In the genomic region with DNA sequence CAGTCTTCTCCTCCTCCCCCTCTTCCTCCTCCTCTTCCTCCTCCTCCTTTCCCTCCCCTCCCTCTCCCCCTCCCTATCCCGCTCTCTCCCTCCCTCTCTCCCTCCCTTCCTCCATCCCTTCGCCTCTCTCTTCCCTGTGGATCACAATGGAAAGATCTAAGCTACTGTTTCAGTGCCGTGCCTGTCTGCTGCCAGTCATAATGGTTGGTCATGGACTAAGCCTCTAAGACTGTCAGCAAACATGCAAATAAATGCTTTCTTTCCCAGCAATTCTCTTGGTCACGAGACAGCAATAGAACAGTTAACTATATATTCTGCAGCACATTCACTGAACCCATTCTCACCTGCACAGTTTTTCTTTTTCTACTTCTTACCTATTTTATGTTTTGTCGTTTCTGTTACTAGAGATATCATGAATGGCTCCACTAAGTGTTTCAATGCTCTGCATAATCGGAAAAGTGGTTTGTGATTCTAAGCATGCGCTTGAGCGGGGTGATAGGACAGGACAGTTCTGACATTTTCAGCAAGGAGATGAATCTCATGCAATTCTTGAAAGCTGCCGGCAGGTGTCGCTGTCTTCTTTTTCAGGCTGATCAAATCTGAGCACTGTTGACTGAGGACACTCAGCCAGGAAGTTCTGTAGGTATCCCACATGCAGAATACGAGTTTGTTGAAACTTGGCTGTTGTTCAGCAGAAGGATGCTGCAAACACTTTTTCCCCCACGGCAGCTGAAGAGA, we compare ENCODE assay signal across 9 mouse cellular contexts. TPM values are rescaled to one million over a fixed set of nuclear protein-coding genes. Genes with fewer than 3 reads are reported as not detected.
DNase-seq lines count a peak whose midpoint lies in the region; ATAC-seq and TF ChIP-seq lines count a peak whose summit lies in the region.
"Had no signal": no experiment of that assay in that cellular context is flagged by ENCODE, and none has a peak within 500 bp of the region (broad histone marks: within the 10 kb centered on the region; RNA-seq: fewer than 3 reads in every experiment).

No protein-coding gene starts in this region.

- dilution Hi-C loops in CH12.LX (cut with MboI; ENCODE audit: extremely low pct_ligation_motif_present, extremely low pct_unique_long_range_greater_than_20kb, low sequenced_read_pairs) = no loop called here

- H3K79me2 ChIP-seq in CH12.LX (replicated peaks; ENCODE audit: control insufficient read depth, extremely low read depth, insufficient read depth, poor library complexity, severe bottlenecking) = no peaks in the 10 kb centered on the region

- no peak overlapping the region for H3K9ac ChIP-seq in CH12.LX (ENCODE audit: insufficient read depth, low read depth)
- no peak overlapping the region for H3K9ac ChIP-seq in lung, postnatal 0 days (replicated peaks; ENCODE audit: low read depth)
- H3K9ac ChIP-seq: limb, embryonic 12.5 days had no signal

- H3K27me3 ChIP-seq in CH12.LX (replicated peaks) = no peaks in the 10 kb centered on the region
- no peaks in the 10 kb centered on the region for H3K27me3 ChIP-seq in kidney, adult 2 months (replicated peaks; ENCODE audit: control insufficient read depth, insufficient read depth, low read length)
- H3K27me3 ChIP-seq in lung, postnatal 0 days (replicated peaks; ENCODE audit: insufficient read depth, low read length) = no peaks in the 10 kb centered on the region
- H3K27me3 ChIP-seq: limb, embryonic 12.5 days had no signal

- H3K9me3 ChIP-seq in CH12.LX (replicated peaks; ENCODE audit: low read length) = no peaks in the 10 kb centered on the region
- H3K9me3 ChIP-seq in lung, postnatal 0 days (ENCODE audit: low read length) = no peaks in the 10 kb centered on the region
- H3K9me3 ChIP-seq: limb, embryonic 12.5 days had no signal

- TF ChIP-seq EP300 in CH12.LX (IDR thresholded peaks at IDR 0.05; ENCODE audit: low read length) = no peak
- no peak for TF ChIP-seq EP300 in lung, postnatal 0 days (IDR thresholded peaks at IDR 0.05)

- DNase-seq in CH12.LX (ENCODE audit: extremely low read depth) = peak; percentile 87
- DNase-seq in ZHBTc4 (ENCODE audit: low read depth, low spot score) = peak; percentile 80
- peak; percentile 50 to 75 for DNase-seq in heart, adult 18-20 months
- peak; percentile 57 for DNase-seq in kidney, adult 2 months
- DNase-seq in lung, postnatal 0 days (ENCODE audit: low spot score) = peak; percentile 90
- DNase-seq in retina, embryonic 14.5 days (ENCODE audit: low spot score) = peak; percentile 92
- peak; percentile 65 for DNase-seq in yolk sac, embryonic 10.5 days (ENCODE audit: low spot score)

- TF ChIP-seq POLR2A in CH12.LX (IDR thresholded peaks at IDR 0.05; ENCODE audit: low read depth, low read length) = no peak
- TF ChIP-seq POLR2A in cortical plate, adult 2 months (IDR thresholded peaks at IDR 0.05; ENCODE audit: extremely low read depth, insufficient read depth, low read length) = no peak
- TF ChIP-seq POLR2A in kidney, adult 2 months (IDR thresholded peaks at IDR 0.05; ENCODE audit: low read depth, low read length) = no peak

- no peak overlapping the region for H3K27ac ChIP-seq in CH12.LX (ENCODE audit: insufficient read depth, low read depth)
- no peak overlapping the region for H3K27ac ChIP-seq in cortical plate, adult 2 months (ENCODE audit: insufficient read depth, low read length)
- no peak overlapping the region for H3K27ac ChIP-seq in kidney, adult 2 months (ENCODE audit: insufficient read depth, low read depth, low read length)
- no peak overlapping the region for H3K27ac ChIP-seq in lung, postnatal 0 days (ENCODE audit: low read length)
- H3K27ac ChIP-seq: limb, embryonic 12.5 days had no signal

- in situ Hi-C loops in CH12.LX (cut with MboI; ENCODE audit: low pct_ligation_motif_present, low pct_unique_long_range_greater_than_20kb, low sequenced_read_pairs) = loop anchor here (5.0 kb wide), 1 partner anchor 157 kb away; no protein-coding TSS in a partner anchor

- H3K36me3 ChIP-seq in CH12.LX (replicated peaks in 1 of 2; ENCODE audit: control insufficient read depth in 1 of 2, insufficient read depth in 1 of 2, low read length in 1 of 2) = peaks cover 0 to 7% of the 10 kb centered on the region in 2 experiments
- H3K36me3 ChIP-seq in kidney, adult 2 months (ENCODE audit: control insufficient read depth, insufficient read depth, low read length) = no peaks in the 10 kb centered on the region
- no peaks in the 10 kb centered on the region for H3K36me3 ChIP-seq in lung, postnatal 0 days (ENCODE audit: insufficient read depth, low read length)
- H3K36me3 ChIP-seq: limb, embryonic 12.5 days had no signal

- no peak overlapping the region for H3K4me3 ChIP-seq in CH12.LX (replicated peaks in 1 of 3; ENCODE audit: low read depth in 2 of 3, low read length in 2 of 3, poor library complexity in 1 of 3)
- H3K4me3 ChIP-seq in cortical plate, adult 2 months (ENCODE audit: insufficient read depth, low read length) = no peak overlapping the region
- H3K4me3 ChIP-seq in kidney, adult 2 months (ENCODE audit: insufficient read depth, low read depth, low read length) = no peak overlapping the region
- no peak overlapping the region for H3K4me3 ChIP-seq in lung, postnatal 0 days (ENCODE audit: low read depth, low read length)
- H3K4me3 ChIP-seq: limb, embryonic 12.5 days had no signal

- peak; percentile 83 to 96 for TF ChIP-seq CTCF in CH12.LX (conservative IDR thresholded peaks at IDR 0.05 in 1 of 2, IDR thresholded peaks at IDR 0.05 in 1 of 2; ENCODE audit: low read depth in 2 of 2, low read length in 2 of 2)
- peak; percentile 74 for TF ChIP-seq CTCF in cortical plate, adult 2 months (IDR thresholded peaks at IDR 0.05; ENCODE audit: extremely low read depth, insufficient read depth, low read length)
- TF ChIP-seq CTCF in kidney, adult 2 months (conservative IDR thresholded peaks at IDR 0.05; ENCODE audit: insufficient read depth, insufficient read length, low read depth, low read length) = peak; percentile 87
- peak; percentile 94 for TF ChIP-seq CTCF in lung, postnatal 0 days (IDR thresholded peaks at IDR 0.05)

- TF ChIP-seq RAD21 in CH12.LX (IDR thresholded peaks at IDR 0.05; ENCODE audit: low read depth, low read length) = peak; percentile 97

- peak; percentile 73 for ATAC-seq in lung, postnatal 0 days

- peaks cover 6 to 18% of the 10 kb centered on the region in 2 experiments for H3K4me1 ChIP-seq in CH12.LX (ENCODE audit: control insufficient read depth in 1 of 2, insufficient read depth in 2 of 2)
- H3K4me1 ChIP-seq in cortical plate, adult 2 months (ENCODE audit: control insufficient read depth, insufficient read depth, low read length) = no peaks in the 10 kb centered on the region
- no peaks in the 10 kb centered on the region for H3K4me1 ChIP-seq in kidney, adult 2 months (ENCODE audit: control insufficient read depth, insufficient read depth, low read length)
- no peaks in the 10 kb centered on the region for H3K4me1 ChIP-seq in lung, postnatal 0 days (ENCODE audit: insufficient read depth, low read depth, low read length)
- H3K4me1 ChIP-seq: limb, embryonic 12.5 days had no signal

- peak overlapping the region; percentile 40; the same call in 1 of the 2 replicates for H3K4me2 ChIP-seq in CH12.LX (ENCODE audit: insufficient read depth, low read depth, poor library complexity, severe bottlenecking)
- H3K4me2 ChIP-seq in lung, postnatal 0 days (replicated peaks; ENCODE audit: low read depth, low read length) = no peak overlapping the region
- H3K4me2 ChIP-seq: limb, embryonic 12.5 days had no signal

- 17% methylated on average over 12 of the region's 12 CpGs for WGBS in kidney, adult 2 months
- 22% methylated on average over 12 of the region's 12 CpGs for WGBS in lung, postnatal 0 days

TF ChIP-seq in CH12.LX, 34 proteins besides CTCF, POLR2A, EP300 and RAD21 (continues in another document):
- TF ChIP-seq SIN3A (IDR thresholded peaks at IDR 0.05; ENCODE audit: low read length) (peak; percentile 41; the same call in 1 of the 2 replicates), CHD1 (IDR thresholded peaks at IDR 0.05; ENCODE audit: low read depth, low read length) (no peak), MYC (IDR thresholded peaks at IDR 0.05; ENCODE audit: low read depth, low read length) (peak; percentile 54; the same call in 1 of the 2 replicates), IRF4 (IDR thresholded peaks at IDR 0.05; ENCODE audit: low read depth, low read length) (peak; percentile 28; the same call in 1 of the 2 replicates), ZKSCAN1 (IDR thresholded peaks at IDR 0.05; ENCODE audit: borderline replicate concordance, low read depth, low read length) (no peak), BHLHE40 (IDR thresholded peaks at IDR 0.05; ENCODE audit: low read depth, low read length) (peak; percentile 31; the same call in 1 of the 2 replicates), JUN (IDR thresholded peaks at IDR 0.05; ENCODE audit: insufficient read depth, low read depth, low read length) (no peak), TBP (conservative IDR thresholded peaks at IDR 0.05; ENCODE audit: low read depth, low read length) (no peak), E2F4 (IDR thresholded peaks at IDR 0.05; ENCODE audit: insufficient replicate concordance, low read depth, low read length) (no peak), ZC3H11A (IDR thresholded peaks at IDR 0.05; ENCODE audit: low read depth, low read length) (peak; percentile 93), JUND (conservative IDR thresholded peaks at IDR 0.05; ENCODE audit: low read depth, low read length) (peak; percentile 45; the same call in 1 of the 2 replicates), SMC3 (IDR thresholded peaks at IDR 0.05; ENCODE audit: low read depth, low read length) (peak; percentile 97), CHD2 (IDR thresholded peaks at IDR 0.05; ENCODE audit: low read length) (no peak), MAFK (IDR thresholded peaks at IDR 0.05; ENCODE audit: insufficient replicate concordance, low read length) (no peak), NRF1 (IDR thresholded peaks at IDR 0.05; ENCODE audit: low read depth, low read length) (peak; percentile 70), ETS1 (conservative IDR thresholded peaks at IDR 0.05; ENCODE audit: low read depth, low read length) (no peak)

RNA-seq across cellular contexts. Expression of a gene that starts 17.5 kb away (rescaled TPM):
- total RNA-seq in CH12.LX (2012; rRNA removed) (26.4 and 33.9 TPM in 2 replicates), CH12.LX (2014; rRNA removed) (57.2 and 64.1 TPM in 2 replicates)
- polyA plus RNA-seq in CH12.LX (2012; ENCODE audit: insufficient read length, low read depth) = 34.4 and 35.3 TPM in 2 replicates
- polyA plus RNA-seq in cortical plate, adult 2 months (2012; rRNA removed) = 22.8 and 26.3 TPM in 2 replicates
- 10 to 100 TPM; 16.0 to 16.8 TPM for total RNA-seq in heart, adult 18-20 months (2021)
- 14.3 and 17.0 TPM in 2 replicates for polyA plus RNA-seq in kidney, adult 2 months (2012; rRNA removed)
- polyA plus RNA-seq in lung, postnatal 0 days (2015; fragmentation: Nextera tagmentation; extraction: Ambion mirVana) = 23.7 and 24.5 TPM in 2 replicates

RNA-seq across cellular contexts. Expression of a gene that starts 39.2 kb away (rescaled TPM):
- total RNA-seq in CH12.LX (2012; rRNA removed) (64.9 and 81.2 TPM in 2 replicates), CH12.LX (2014; rRNA removed) (277 and 305 TPM in 2 replicates)
- 171 and 212 TPM in 2 replicates for polyA plus RNA-seq in CH12.LX (2012; ENCODE audit: insufficient read length, low read depth)
- polyA plus RNA-seq in cortical plate, adult 2 months (2012; rRNA removed) = 162 and 163 TPM in 2 replicates
- 100 to 1,000 TPM; 135 to 151 TPM for total RNA-seq in heart, adult 18-20 months (2021)
- 13.8 and 24.3 TPM in 2 replicates for polyA plus RNA-seq in kidney, adult 2 months (2012; rRNA removed)
- 198 and 202 TPM in 2 replicates for polyA plus RNA-seq in lung, postnatal 0 days (2015; fragmentation: Nextera tagmentation; extraction: Ambion mirVana)
